In the genomic region with DNA sequence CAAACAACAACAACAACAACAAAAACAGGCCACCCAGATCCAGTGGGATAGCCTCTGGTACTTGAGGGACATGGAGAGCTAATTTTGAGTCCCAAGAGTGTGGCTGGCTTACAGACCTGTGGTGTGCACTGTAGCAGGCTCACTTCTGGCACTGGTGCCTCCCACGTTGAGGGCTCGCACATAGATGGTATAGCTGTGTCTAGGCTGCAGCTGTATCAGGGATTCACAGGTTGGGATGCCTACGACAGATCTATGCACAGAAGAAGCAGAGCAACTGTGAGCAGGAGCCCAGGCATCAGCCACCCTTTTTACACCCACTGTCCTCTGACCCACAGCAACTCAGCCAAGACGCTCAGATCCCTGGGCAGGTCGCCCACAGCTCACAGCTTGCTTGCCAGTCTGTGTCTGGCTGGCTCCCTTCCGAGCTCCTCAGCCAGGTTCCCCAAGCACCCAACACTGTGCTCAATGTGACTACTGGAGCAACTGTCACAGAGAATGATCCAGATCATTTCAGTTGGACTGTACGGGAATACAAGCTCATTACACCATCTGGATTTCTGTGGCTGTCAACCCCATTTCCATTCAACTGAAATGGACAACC, we compare ENCODE assay signal across 9 mouse cellular contexts. TPM values are rescaled to one million over a fixed set of nuclear protein-coding genes. Genes with fewer than 3 reads are reported as not detected.
DNase-seq lines count a peak whose midpoint lies in the region; ATAC-seq and TF ChIP-seq lines count a peak whose summit lies in the region.
"Had no signal": no experiment of that assay in that cellular context is flagged by ENCODE, and none has a peak within 500 bp of the region (broad histone marks: within the 10 kb centered on the region; RNA-seq: fewer than 3 reads in every experiment).

No protein-coding gene starts in this region.

- TF ChIP-seq CTCF in kidney, adult 2 months (conservative IDR thresholded peaks at IDR 0.05; ENCODE audit: insufficient read depth, insufficient read length, low read depth, low read length): no peak

- no peaks in the 10 kb centered on the region for H3K9me3 ChIP-seq in kidney, embryonic 14.5 days (ENCODE audit: control insufficient read depth, low read length)
- H3K9me3 ChIP-seq in hindbrain, embryonic 10.5 days: no peaks in the 10 kb centered on the region

- WGBS in kidney, adult 2 months: 68% methylated on average over 7 of the region's 7 CpGs
- 78% methylated on average over 7 of the region's 7 CpGs for WGBS in kidney, embryonic 14.5 days
- 83% methylated on average over 7 of the region's 7 CpGs for WGBS in hindbrain, embryonic 10.5 days

- H3K27ac ChIP-seq in kidney, adult 2 months (ENCODE audit: insufficient read depth, low read depth, low read length): no peak overlapping the region
- H3K27ac ChIP-seq in kidney, embryonic 14.5 days (ENCODE audit: low read depth, low read length): no peak overlapping the region
- H3K27ac ChIP-seq in hindbrain, embryonic 10.5 days: no peak overlapping the region
- H3K27ac ChIP-seq: kidney, postnatal 0 days had no signal

- H3K4me3 ChIP-seq in kidney, adult 2 months (ENCODE audit: insufficient read depth, low read depth, low read length): no peak overlapping the region
- no peak overlapping the region for H3K4me3 ChIP-seq in kidney, embryonic 14.5 days (ENCODE audit: low read length)
- H3K4me3 ChIP-seq in hindbrain, embryonic 10.5 days: no peak overlapping the region

- H3K27me3 ChIP-seq in kidney, adult 2 months (replicated peaks; ENCODE audit: control insufficient read depth, insufficient read depth, low read length): no peaks in the 10 kb centered on the region
- H3K27me3 ChIP-seq in kidney, embryonic 14.5 days (ENCODE audit: control insufficient read depth, insufficient read depth, low read length): no peaks in the 10 kb centered on the region
- H3K27me3 ChIP-seq in hindbrain, embryonic 10.5 days (ENCODE audit: insufficient read depth, poor library complexity, severe bottlenecking): no peaks in the 10 kb centered on the region

- H3K4me2 ChIP-seq in kidney, embryonic 14.5 days (replicated peaks; ENCODE audit: low read depth, low read length): no peak overlapping the region

- ATAC-seq in kidney, embryonic 14.5 days (ENCODE audit: low FRiP score, low TSS enrichment): no peak

- no peaks in the 10 kb centered on the region for H3K4me1 ChIP-seq in kidney, adult 2 months (ENCODE audit: control insufficient read depth, insufficient read depth, low read length)
- H3K4me1 ChIP-seq in kidney, embryonic 14.5 days (ENCODE audit: control insufficient read depth, insufficient read depth, low read length): 0 out of 2 replicates have a peak, but pooled peaks cover 2% of the 10 kb centered on the region
- peaks cover 14% of the 10 kb centered on the region for H3K4me1 ChIP-seq in hindbrain, embryonic 10.5 days (replicated peaks)

- DNase-seq in kidney, adult 2 months: peak; percentile 86
- peak; percentile 30 for DNase-seq in cerebellum, adult 11-12 months
- peak; percentile 85 for DNase-seq in gastrocnemius, postnatal 25 days
- peak; percentile 57 to 69 for DNase-seq in layer of hippocampus, postnatal 25 days (ENCODE audit: extremely low spot score in 1 of 2, low spot score in 1 of 2)
- peak; percentile 91 for DNase-seq in skeletal muscle tissue, adult 2 months (ENCODE audit: low read depth, low spot score)
- no peak for DNase-seq in embryo, embryonic 9.5 days (ENCODE audit: extremely low spot score)
- DNase-seq in hindbrain, embryonic 10.5 days (ENCODE audit: low spot score): no peak

- TF ChIP-seq POLR2A in kidney, adult 2 months (IDR thresholded peaks at IDR 0.05; ENCODE audit: low read depth, low read length): no peak

- no peaks in the 10 kb centered on the region for H3K36me3 ChIP-seq in kidney, adult 2 months (ENCODE audit: control insufficient read depth, insufficient read depth, low read length)
- H3K36me3 ChIP-seq in kidney, embryonic 14.5 days (ENCODE audit: control insufficient read depth, insufficient read depth, low read length): no peaks in the 10 kb centered on the region
- H3K36me3 ChIP-seq in hindbrain, embryonic 10.5 days: no peaks in the 10 kb centered on the region

- H3K9ac ChIP-seq in kidney, embryonic 14.5 days (ENCODE audit: low read depth, low read length): no peak overlapping the region

RNA-seq across cellular contexts. Expression of a gene that starts 24.7 kb away (rescaled TPM):
- 0.24 and 0.66 TPM in 2 replicates for polyA plus RNA-seq in kidney, adult 2 months (2012; rRNA removed)
- polyA plus RNA-seq in kidney, embryonic 14.5 days (2014; fragmentation: Nextera tagmentation; extraction: Ambion mirVana): 0.10 TPM in 1 of 2 replicates, not detected in the other
- total RNA-seq in gastrocnemius, postnatal 25 days (2021): 100 to 1,000 TPM; 240 to 314 TPM
- under 1 TPM; 0.23 to 0.34 TPM for total RNA-seq in layer of hippocampus, postnatal 25 days (2021)
- 0.07 and 0.54 TPM in 2 replicates for polyA plus RNA-seq in hindbrain, embryonic 10.5 days (2016; fragmentation: Nextera tagmentation; extraction: Ambion mirVana)

RNA-seq across cellular contexts. Expression of a gene that starts 29.0 kb away (rescaled TPM):
- 14.1 and 16.0 TPM in 2 replicates for polyA plus RNA-seq in kidney, adult 2 months (2012; rRNA removed)
- 7.0 and 8.2 TPM in 2 replicates for polyA plus RNA-seq in kidney, embryonic 14.5 days (2014; fragmentation: Nextera tagmentation; extraction: Ambion mirVana)
- total RNA-seq in gastrocnemius, postnatal 25 days (2021): 1 to 10 TPM; 5.8 to 6.5 TPM
- total RNA-seq in layer of hippocampus, postnatal 25 days (2021): 10 to 100 TPM; 14.4 to 20.3 TPM
- polyA plus RNA-seq in hindbrain, embryonic 10.5 days (2016; fragmentation: Nextera tagmentation; extraction: Ambion mirVana): 2.9 and 4.2 TPM in 2 replicates

RNA-seq across cellular contexts. Expression of a gene that starts 43.9 kb away (rescaled TPM):
- polyA plus RNA-seq in kidney, adult 2 months (2012; rRNA removed): 1.0 TPM in 1 of 2 replicates, not detected in the other
- not detected in 2 replicates for polyA plus RNA-seq in kidney, embryonic 14.5 days (2014; fragmentation: Nextera tagmentation; extraction: Ambion mirVana)
- 1 to 10 TPM in 1 of 2 experiments, under 1 TPM in 1; 0.46 to 1.1 TPM for total RNA-seq in gastrocnemius, postnatal 25 days (2021)
- total RNA-seq in layer of hippocampus, postnatal 25 days (2021): not detected
- polyA plus RNA-seq in hindbrain, embryonic 10.5 days (2016; fragmentation: Nextera tagmentation; extraction: Ambion mirVana): 0.39 and 0.73 TPM in 2 replicates
- polyA plus RNA-seq: kidney, postnatal 0 days had no signal

RNA-seq across cellular contexts. Expression of a gene that starts 48.3 kb away (rescaled TPM):
- 0.29 and 0.44 TPM in 2 replicates for polyA plus RNA-seq in kidney, adult 2 months (2012; rRNA removed)
- polyA plus RNA-seq in kidney, embryonic 14.5 days (2014; fragmentation: Nextera tagmentation; extraction: Ambion mirVana): 0.67 and 0.92 TPM in 2 replicates
- under 1 TPM; 0.38 to 0.51 TPM for total RNA-seq in gastrocnemius, postnatal 25 days (2021)
- total RNA-seq in layer of hippocampus, postnatal 25 days (2021): 100 to 1,000 TPM; 161 to 171 TPM
- polyA plus RNA-seq in hindbrain, embryonic 10.5 days (2016; fragmentation: Nextera tagmentation; extraction: Ambion mirVana): 20.6 and 44.7 TPM in 2 replicates

Comparison
In these comparisons a context has a peak if more than half of its experiments do, and no peak if none do; other contexts are left out.
1. DNase-seq: peak in kidney, adult 2 months (single experiment), cerebellum, adult 11-12 months (single experiment), gastrocnemius, postnatal 25 days (single experiment), layer of hippocampus, postnatal 25 days (2 of 2) and skeletal muscle tissue, adult 2 months (single experiment); none in embryo, embryonic 9.5 days (single experiment) and hindbrain, embryonic 10.5 days (single experiment).